Comparison of ENCODE assay signal across 9 mouse cellular contexts in genomic region chr5:130862302-130862701, GRCm38 (mm10).
DNase-seq lines count a peak whose midpoint lies in the region; ATAC-seq lines count a peak whose summit lies in the region.
"Had no signal": no experiment of that assay in that cellular context is flagged by ENCODE, and none has a peak within 500 bp of the region (broad histone marks: within the 10 kb centered on the region; RNA-seq: fewer than 3 reads in every experiment).

No protein-coding gene starts in this region.

- no peak overlapping the region for H3K27ac ChIP-seq in forebrain, embryonic 14.5 days (ENCODE audit: low read depth, low read length)
- no peak overlapping the region for H3K27ac ChIP-seq in forebrain, embryonic 12.5 days
- H3K27ac ChIP-seq in neural tube, embryonic 15.5 days (replicated peaks): no peak overlapping the region

- no peak overlapping the region for H3K9ac ChIP-seq in forebrain, embryonic 14.5 days (ENCODE audit: low read length)
- no peak overlapping the region for H3K9ac ChIP-seq in forebrain, embryonic 12.5 days
- H3K9ac ChIP-seq in neural tube, embryonic 15.5 days (replicated peaks): no peak overlapping the region

- 59% methylated on average over 5 of the region's 5 CpGs for WGBS in forebrain, embryonic 14.5 days
- 69% methylated on average over 5 of the region's 5 CpGs for WGBS in forebrain, embryonic 12.5 days
- 70% methylated on average over 5 of the region's 5 CpGs for WGBS in neural tube, embryonic 15.5 days

- intact Hi-C loops in left cerebral cortex, postnatal 14 days (cut with DNase I): loop anchor here (1.0 to 10.0 kb wide), 3 partner anchors 142 to 568 kb away; partner anchors contain the start of gene Galnt17

- ATAC-seq in forebrain, embryonic 14.5 days: no peak
- no peak for ATAC-seq in forebrain, embryonic 12.5 days (ENCODE audit: low FRiP score)
- ATAC-seq in neural tube, embryonic 15.5 days (ENCODE audit: low FRiP score): no peak

- H3K4me1 ChIP-seq in forebrain, embryonic 14.5 days (ENCODE audit: control insufficient read depth, insufficient read depth, low read length): no peaks in the 10 kb centered on the region
- H3K4me1 ChIP-seq in forebrain, embryonic 12.5 days: no peaks in the 10 kb centered on the region
- H3K4me1 ChIP-seq in neural tube, embryonic 15.5 days: no peaks in the 10 kb centered on the region

- no peaks in the 10 kb centered on the region for H3K9me3 ChIP-seq in forebrain, embryonic 14.5 days (replicated peaks; ENCODE audit: control insufficient read depth, low read length)
- H3K9me3 ChIP-seq in forebrain, embryonic 12.5 days: no peaks in the 10 kb centered on the region
- no peaks in the 10 kb centered on the region for H3K9me3 ChIP-seq in neural tube, embryonic 15.5 days (replicated peaks)

- no peak overlapping the region for H3K4me3 ChIP-seq in forebrain, embryonic 14.5 days (ENCODE audit: low read depth, low read length)
- no peak overlapping the region for H3K4me3 ChIP-seq in forebrain, embryonic 12.5 days (replicated peaks)
- no peak overlapping the region for H3K4me3 ChIP-seq in neural tube, embryonic 15.5 days (replicated peaks)
- H3K4me3 ChIP-seq: myocyte had no signal

- H3K36me3 ChIP-seq in forebrain, embryonic 14.5 days (ENCODE audit: control insufficient read depth, insufficient read depth, low read length): no peaks in the 10 kb centered on the region
- H3K36me3 ChIP-seq in forebrain, embryonic 12.5 days (replicated peaks): no peaks in the 10 kb centered on the region
- H3K36me3 ChIP-seq in neural tube, embryonic 15.5 days: no peaks in the 10 kb centered on the region

- no peak overlapping the region for H3K4me2 ChIP-seq in forebrain, embryonic 14.5 days (ENCODE audit: low read length)
- H3K4me2 ChIP-seq in forebrain, embryonic 12.5 days: no peak overlapping the region
- H3K4me2 ChIP-seq in neural tube, embryonic 15.5 days: no peak overlapping the region

- peak; percentile 70 for DNase-seq in forebrain, embryonic 14.5 days (ENCODE audit: low spot score)
- DNase-seq in neural tube, embryonic 10.5 days (ENCODE audit: extremely low spot score, low spot score): peak; percentile 35
- DNase-seq in frontal cortex, postnatal 36 days (ENCODE audit: low spot score in 2 of 2): peak; percentile 70 to 79
- peak; percentile 55 to 76 for DNase-seq in left cerebral cortex, postnatal 14 days (ENCODE audit: low spot score in 2 of 2)
- DNase-seq in right cerebral cortex, postnatal 10 days (ENCODE audit: low spot score in 2 of 2): peak; percentile 59 to 78
- DNase-seq in c-Kit-positive CD71-positive TER-119-positive erythroid progenitor cells, embryonic 14.5 days (ENCODE audit: low spot score): no peak

- H3K27me3 ChIP-seq in forebrain, embryonic 14.5 days (replicated peaks; ENCODE audit: control insufficient read depth, insufficient read depth, low read length): no peaks in the 10 kb centered on the region
- 0 out of 2 replicates have a peak, but pooled peaks cover 5% of the 10 kb centered on the region for H3K27me3 ChIP-seq in forebrain, embryonic 12.5 days
- no peaks in the 10 kb centered on the region for H3K27me3 ChIP-seq in neural tube, embryonic 15.5 days (replicated peaks)
